Mouse (Mus musculus): ENCODE results near the gene Slc16a5. TPM values are rescaled to one million over a fixed set of nuclear protein-coding genes. Genes with fewer than 3 reads are reported as not detected.

Slc16a5 gene
- total and polyA plus RNA-seq, 3 experiments: 0.26 TPM; not detected in 2

GRCm38 (mm10) chr11:115461846-115462242 lies 430 bp upstream of the Slc16a5 start:
- Histone ChIP-seq H3K4me1 (ENCODE audit: control insufficient read depth in 1 of 2, insufficient read depth in 2 of 2, low read length in 2 of 2) (peaks cover 0 to 8% of the 10 kb centered on the region in 2 experiments; a peak in 2 of 4 replicates), H3K27me3 (ENCODE audit: control insufficient read depth in 1 of 2, insufficient read depth in 2 of 2, low read length in 2 of 2) (peaks cover 0 to 9% of the 10 kb centered on the region in 2 experiments; a peak in 2 of 4 replicates), H3K27ac (ENCODE audit: control insufficient read depth, low read depth, low read length) (no peak overlapping the region), H3K4me3 (ENCODE audit: control insufficient read depth in 1 of 2, insufficient read depth in 1 of 2, low read depth in 2 of 2, low read length in 2 of 2) (no peak overlapping the region), H3K79me2 (ENCODE audit: control insufficient read depth, insufficient read depth, low read length, poor library complexity) (no peaks in the 10 kb centered on the region), H3K9ac (ENCODE audit: control insufficient read depth, low read depth, low read length, poor library complexity, severe bottlenecking) (no peak overlapping the region), H3K36me3 (ENCODE audit: control insufficient read depth in 1 of 2, insufficient read depth in 2 of 2, low read length in 2 of 2) (peaks cover 0 to 3% of the 10 kb centered on the region in 2 experiments; a peak in 1 of 4 replicates), H3K9me3 (replicated peaks; ENCODE audit: insufficient read depth, low read length) (no peaks in the 10 kb centered on the region)
- TF ChIP-seq ELF1 (IDR thresholded peaks at IDR 0.05; ENCODE audit: low read depth, low read length): no peak
- TF ChIP-seq CHD2 (IDR thresholded peaks at IDR 0.05; ENCODE audit: low read length): no peak
- no peak for TF ChIP-seq CHD1 (IDR thresholded peaks at IDR 0.05; ENCODE audit: low read depth, low read length)
- no peak for TF ChIP-seq USF2 (IDR thresholded peaks at IDR 0.05; ENCODE audit: borderline replicate concordance in 1 of 2, insufficient read depth in 1 of 2, low read depth in 1 of 2, low read length in 2 of 2)
- no peak for TF ChIP-seq USF1 (IDR thresholded peaks at IDR 0.05; ENCODE audit: low read depth, low read length)
- TF ChIP-seq MAX (IDR thresholded peaks at IDR 0.05; ENCODE audit: low read length): no peak
- DNase-seq (ENCODE audit: low read depth, low spot score): no peak

DNA sequence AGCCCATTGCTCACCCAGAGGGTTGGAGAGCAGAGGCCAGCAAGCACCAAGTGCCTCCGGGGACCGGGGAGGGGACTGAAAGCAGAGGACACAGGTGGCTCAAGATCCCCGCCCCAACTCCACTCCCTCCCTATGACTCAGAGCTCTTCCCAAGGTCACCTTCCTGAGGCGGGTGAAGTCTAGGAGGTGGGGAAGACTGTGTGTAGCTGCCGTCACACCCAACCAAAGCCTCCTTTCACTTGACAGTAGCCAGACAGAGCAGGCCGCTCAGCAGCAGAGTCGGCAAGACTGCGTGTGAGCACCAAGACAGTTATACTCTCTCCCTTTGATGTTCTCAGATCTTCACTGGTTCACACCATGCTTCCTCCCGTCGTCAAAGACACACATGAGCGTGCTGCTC lies 1.1 kb downstream of the Slc16a5 start:
- TF ChIP-seq ZMIZ1 (IDR thresholded peaks at IDR 0.05; ENCODE audit: low read depth, low read length) (no peak), ZC3H11A (IDR thresholded peaks at IDR 0.05; ENCODE audit: low read depth, low read length) (no peak), SIN3A (IDR thresholded peaks at IDR 0.05; ENCODE audit: low read length) (no peak), NRF1 (IDR thresholded peaks at IDR 0.05; ENCODE audit: insufficient read depth, low read depth, low read length, poor library complexity, severe bottlenecking) (no peak), UBTF (IDR thresholded peaks at IDR 0.05; ENCODE audit: borderline replicate concordance, insufficient read depth, low read depth, low read length) (no peak), RAD21 (IDR thresholded peaks at IDR 0.05; ENCODE audit: low read depth, low read length) (no peak), MAX (IDR thresholded peaks at IDR 0.05; ENCODE audit: low read length) (no peak), EP300 (IDR thresholded peaks at IDR 0.05; ENCODE audit: low read depth in 1 of 2, low read length in 2 of 2) (no peak), CHD2 (IDR thresholded peaks at IDR 0.05; ENCODE audit: low read length) (no peak), MAFK (IDR thresholded peaks at IDR 0.05; ENCODE audit: borderline replicate concordance, low read depth, low read length) (no peak), ZNF384 (IDR thresholded peaks at IDR 0.05; ENCODE audit: low read depth, low read length) (no peak), POLR2A (IDR thresholded peaks at IDR 0.05; ENCODE audit: control insufficient read depth in 1 of 2, insufficient read depth in 1 of 2, low read depth in 1 of 2, low read length in 2 of 2, poor library complexity in 1 of 2) (no peak), MAZ (IDR thresholded peaks at IDR 0.05; ENCODE audit: low read depth, low read length) (no peak), USF1 (IDR thresholded peaks at IDR 0.05; ENCODE audit: low read depth, low read length) (no peak), POLR2AphosphoS2 (IDR thresholded peaks at IDR 0.05; ENCODE audit: low read length) (no peak)
- Histone ChIP-seq H3K79me2 (ENCODE audit: control insufficient read depth, insufficient read depth, low read length, poor library complexity) (no peaks in the 10 kb centered on the region), H3K9ac (ENCODE audit: control insufficient read depth, low read depth, low read length, poor library complexity, severe bottlenecking) (no peak overlapping the region), H3K4me1 (ENCODE audit: control insufficient read depth in 1 of 2, insufficient read depth in 2 of 2, low read length in 2 of 2) (no peaks in the 10 kb centered on the region), H3K9me3 (replicated peaks; ENCODE audit: insufficient read depth, low read length) (no peaks in the 10 kb centered on the region), H3K4me3 (ENCODE audit: control insufficient read depth in 1 of 2, insufficient read depth in 1 of 2, low read depth in 2 of 2, low read length in 2 of 2) (no peak overlapping the region), H3K27me3 (ENCODE audit: control insufficient read depth in 1 of 2, insufficient read depth in 2 of 2, low read length in 2 of 2) (peaks cover 0 to 9% of the 10 kb centered on the region in 2 experiments; a peak in 2 of 4 replicates), H3K36me3 (ENCODE audit: control insufficient read depth in 1 of 2, insufficient read depth in 2 of 2, low read length in 2 of 2) (no peaks in the 10 kb centered on the region), H3K27ac (ENCODE audit: control insufficient read depth, low read depth, low read length) (no peak overlapping the region)
- DNase-seq (ENCODE audit: low read depth, low spot score): no peak
